Mouse (Mus musculus) midbrain, embryonic 13.5 days (tissue): ENCODE data around the gene Tbpl2. TPM values are rescaled to one million over a fixed set of nuclear protein-coding genes. Genes with fewer than 3 reads are reported as not detected.

Source experiments
- ATAC-seq: fragments of 200-750 bp; cut with Nextera tagmentation; 2 replicates; pipeline ENCODE4 v1.8.0; 2017; ENCODE audit warnings: mild to moderate bottlenecking, moderate TSS enrichment, moderate library complexity
- H3K27ac ChIP-seq: fragments of 300-500 bp; sonication (generic); 2 replicates; pipeline ENCODE4 v1.5.1; 2015; ENCODE audit warnings: inconsistent platforms, mild to moderate bottlenecking, moderate library complexity
- H3K27me3 ChIP-seq: fragments of 300-500 bp; sonication (generic); 2 replicates; pipeline ENCODE4 v1.6.1; 2015; ENCODE audit warnings: mild to moderate bottlenecking, inconsistent platforms
- H3K36me3 ChIP-seq: fragments of 300-500 bp; sonication (generic); 2 replicates; pipeline ENCODE4 v1.6.1; 2015; ENCODE audit warnings: mild to moderate bottlenecking, inconsistent platforms
- H3K4me1 ChIP-seq: fragments of 300-500 bp; sonication (generic); replicated peaks from 2 replicates; pipeline ENCODE4 v1.6.1; 2015; ENCODE audit warnings: inconsistent platforms
- H3K4me2 ChIP-seq: fragments of 300-500 bp; sonication (generic); replicated peaks from 2 replicates; pipeline ENCODE4 v1.6.1; 2015; ENCODE audit warnings: moderate library complexity, mild to moderate bottlenecking, inconsistent platforms
- H3K4me3 ChIP-seq: fragments of 300-500 bp; sonication (generic); replicated peaks from 2 replicates; pipeline ENCODE4 v1.5.1; 2015; ENCODE audit warnings: mild to moderate bottlenecking, inconsistent platforms
- H3K9ac ChIP-seq: fragments of 300-500 bp; sonication (generic); replicated peaks from 2 replicates; pipeline ENCODE4 v1.6.1; 2015; ENCODE audit warnings: mild to moderate bottlenecking, inconsistent platforms
- H3K9me3 ChIP-seq: fragments of 300-500 bp; sonication (generic); 2 replicates; pipeline ENCODE4 v1.6.1; 2016; ENCODE audit warnings: mild to moderate bottlenecking, inconsistent platforms
- WGBS: fragments of 180-500 bp; shearing (Covaris S2); methylation state at CpG from one replicate; pipeline ENCODE4 v1.1.7; 2015; 5-methylcytosine and 5-hydroxymethylcytosine counted together
- polyA plus RNA-seq: library from polyadenylated mRNA; unstranded; fragments of >200 nt; fragmentation: Nextera tagmentation; extraction: Ambion mirVana; gene quantifications from 2 replicates; pipeline ENCODE4 v1.2.1, GENCODE M21; 2015

Gene Tbpl2
- polyA plus RNA-seq: not detected in 2 replicates

GRCm38 (mm10) chr2:24096495-24096894 lies at the start of gene Tbpl2:
Tbpl2 (minus strand) TSS chr2:24096595.
- Histone ChIP-seq H3K4me2 (no peak within 1 kb of the TSS), H3K36me3 (no peaks in the 10 kb centered on the region), H3K4me1 (no peaks in the 10 kb centered on the region), H3K4me3 (no peak within 1 kb of the TSS), H3K27me3 (no peaks in the 10 kb centered on the region), H3K9ac (no peak within 1 kb of the TSS), H3K27ac (no peak within 1 kb of the TSS), H3K9me3 (no peaks in the 10 kb centered on the region)
- no peak for ATAC-seq
- WGBS: 89% methylated on average over 4 of the region's 4 CpGs

- Histone ChIP-seq H3K36me3 (no peaks in the 10 kb centered on the region), H3K27ac (no peak overlapping the region), H3K4me1 (no peaks in the 10 kb centered on the region), H3K27me3 (no peaks in the 10 kb centered on the region), H3K9me3 (0 out of 2 replicates have a peak, but pooled peaks cover 1% of the 10 kb centered on the region), H3K9ac (no peak overlapping the region), H3K4me2 (no peak overlapping the region), H3K4me3 (no peak overlapping the region)
- WGBS: 84% methylated on average over 1 of the region's 1 CpGs
- ATAC-seq: no peak
Observed at GRCm38 (mm10) chr2:24134373-24134772, 38.0 kb upstream of the Tbpl2 start.

- no peaks in the 10 kb centered on the region; the same call in 1 of the 2 replicates for H3K9me3 ChIP-seq
- no peak for ATAC-seq
- no peaks in the 10 kb centered on the region for H3K27me3 ChIP-seq
- H3K4me1 ChIP-seq: no peaks in the 10 kb centered on the region
- H3K4me3 ChIP-seq: no peak overlapping the region
- H3K36me3 ChIP-seq: no peaks in the 10 kb centered on the region
- H3K4me2 ChIP-seq: no peak overlapping the region
- H3K9ac ChIP-seq: no peak overlapping the region
- no peak overlapping the region for H3K27ac ChIP-seq
Observed at GRCm38 (mm10) chr2:24109085-24109484, 12.7 kb upstream of the Tbpl2 start.

GRCm38 (mm10) chr2:24103619-24104289 lies 7.4 kb upstream of the Tbpl2 start:
- ATAC-seq: no peak
- Histone ChIP-seq H3K27me3 (no peaks in the 10 kb centered on the region), H3K4me3 (no peak overlapping the region), H3K9ac (no peak overlapping the region), H3K4me1 (no peaks in the 10 kb centered on the region), H3K4me2 (no peak overlapping the region), H3K9me3 (no peaks in the 10 kb centered on the region), H3K27ac (no peak overlapping the region), H3K36me3 (no peaks in the 10 kb centered on the region)
- WGBS: 85% methylated on average over 4 of the region's 4 CpGs

GRCm38 (mm10) chr2:24090921-24091320 lies 5.5 kb downstream of the Tbpl2 start:
- no peak overlapping the region for H3K4me2 ChIP-seq
- WGBS: 86% methylated on average over 1 of the region's 1 CpGs

GRCm38 (mm10) chr2:24050459-24050858 lies 45.9 kb downstream of the Tbpl2 start:
- no peak overlapping the region for H3K4me3 ChIP-seq
- WGBS: 83% methylated on average over 3 of the region's 3 CpGs
- H3K27me3 ChIP-seq: no peaks in the 10 kb centered on the region
- no peak for ATAC-seq
- H3K36me3 ChIP-seq: no peaks in the 10 kb centered on the region
- no peak overlapping the region for H3K9ac ChIP-seq
- peaks cover 14% of the 10 kb centered on the region for H3K4me1 ChIP-seq
- H3K9me3 ChIP-seq: no peaks in the 10 kb centered on the region
- H3K27ac ChIP-seq: no peak overlapping the region
- H3K4me2 ChIP-seq: no peak overlapping the region

More at GRCm38 (mm10) chr2:24090921-24091320, 5.5 kb downstream of the Tbpl2 start:
- H3K4me1 ChIP-seq: no peaks in the 10 kb centered on the region
- no peak for ATAC-seq
- H3K27me3 ChIP-seq: no peaks in the 10 kb centered on the region
- no peak overlapping the region for H3K4me3 ChIP-seq
- H3K27ac ChIP-seq: no peak overlapping the region
- H3K9ac ChIP-seq: no peak overlapping the region
- no peaks in the 10 kb centered on the region for H3K36me3 ChIP-seq
- H3K9me3 ChIP-seq: no peaks in the 10 kb centered on the region

- Histone ChIP-seq H3K27me3 (no peaks in the 10 kb centered on the region), H3K4me1 (peaks cover 14% of the 10 kb centered on the region), H3K4me2 (peak within 1 kb of the TSS; percentile 53), H3K9ac (peak within 1 kb of the TSS; percentile 49; the same call in 1 of the 2 replicates), H3K36me3 (no peaks in the 10 kb centered on the region), H3K4me3 (peak within 1 kb of the TSS; percentile 42), H3K9me3 (no peaks in the 10 kb centered on the region), H3K27ac (no peak within 1 kb of the TSS)
- no peak for ATAC-seq
- 44% methylated on average over 7 of the region's 7 CpGs for WGBS
Observed at GRCm38 (mm10) chr2:24049344-24049990, 46.9 kb downstream of the Tbpl2 start, which contains the start of gene Hnmt. Hnmt (minus strand) TSS chr2:24049394.

- peaks cover 14% of the 10 kb centered on the region for H3K4me1 ChIP-seq
- H3K27ac ChIP-seq: no peak overlapping the region
- H3K4me2 ChIP-seq: peak overlapping the region; percentile 53
- 7% methylated on average over 16 of the region's 16 CpGs for WGBS
- H3K9me3 ChIP-seq: no peaks in the 10 kb centered on the region
- no peaks in the 10 kb centered on the region for H3K36me3 ChIP-seq
- H3K27me3 ChIP-seq: no peaks in the 10 kb centered on the region
- peak overlapping the region; percentile 49; the same call in 1 of the 2 replicates for H3K9ac ChIP-seq
- H3K4me3 ChIP-seq: peak overlapping the region; percentile 42
- peak; percentile 96 for ATAC-seq
Observed at GRCm38 (mm10) chr2:24048480-24049097, 47.8 kb downstream of the Tbpl2 start.

- 17% methylated on average over 6 of the region's 6 CpGs for WGBS
- H3K9ac ChIP-seq: peak overlapping the region; percentile 49; the same call in 1 of the 2 replicates
- peak overlapping the region; percentile 53 for H3K4me2 ChIP-seq
- no peaks in the 10 kb centered on the region for H3K27me3 ChIP-seq
- H3K4me1 ChIP-seq: peaks cover 14% of the 10 kb centered on the region
- H3K9me3 ChIP-seq: no peaks in the 10 kb centered on the region
- peak; percentile 63 for ATAC-seq
- H3K27ac ChIP-seq: no peak overlapping the region
- H3K36me3 ChIP-seq: no peaks in the 10 kb centered on the region
- H3K4me3 ChIP-seq: peak overlapping the region; percentile 42
Observed at GRCm38 (mm10) chr2:24047551-24048479, 48.6 kb downstream of the Tbpl2 start.

- H3K9me3 ChIP-seq: no peaks in the 10 kb centered on the region
- no peaks in the 10 kb centered on the region for H3K36me3 ChIP-seq
- H3K9ac ChIP-seq: no peak overlapping the region
- H3K27ac ChIP-seq: no peak overlapping the region
- H3K4me2 ChIP-seq: no peak overlapping the region
- H3K4me3 ChIP-seq: no peak overlapping the region
- 91% methylated on average over 1 of the region's 1 CpGs for WGBS
- no peak for ATAC-seq
- peaks cover 5% of the 10 kb centered on the region; the same call in 1 of the 2 replicates for H3K4me1 ChIP-seq
- no peaks in the 10 kb centered on the region for H3K27me3 ChIP-seq
Observed at GRCm38 (mm10) chr2:24042901-24043300, 53.5 kb downstream of the Tbpl2 start.

GRCm38 (mm10) chr2:24040531-24040930 lies 55.9 kb downstream of the Tbpl2 start:
- Histone ChIP-seq H3K9ac (no peak overlapping the region), H3K4me1 (no peaks in the 10 kb centered on the region), H3K9me3 (no peaks in the 10 kb centered on the region), H3K27ac (no peak overlapping the region), H3K36me3 (no peaks in the 10 kb centered on the region), H3K4me2 (no peak overlapping the region), H3K27me3 (no peaks in the 10 kb centered on the region), H3K4me3 (no peak overlapping the region)
- WGBS: 98% methylated on average over 1 of the region's 1 CpGs
- ATAC-seq: no peak
